Mouse (Mus musculus) small intestine, adult 2 months (tissue): Measurements from ENCODE around the gene Arhgef19. TPM values are rescaled to one million over a fixed set of nuclear protein-coding genes. Genes with fewer than 3 reads are reported as not detected.

ENCODE experiments used
- H3K27ac ChIP-seq: fragments of 200-500 bp; 2 replicates; pipeline ENCODE4 v1.5.1; 2012; ENCODE audit warnings: low read depth, low read length, control low read depth, inconsistent platforms; ENCODE audit not compliant: insufficient read depth
- H3K27me3 ChIP-seq: fragments of 200-500 bp; 2 replicates; pipeline ENCODE4 v1.6.1; 2012; ENCODE audit warnings: mild to moderate bottlenecking, moderate library complexity, low read length, inconsistent platforms; ENCODE audit not compliant: control insufficient read depth, insufficient read depth
- H3K36me3 ChIP-seq: fragments of 200-500 bp; 2 replicates; pipeline ENCODE4 v1.6.1; 2012; ENCODE audit warnings: mild to moderate bottlenecking, low read length, control low read depth, inconsistent platforms; ENCODE audit not compliant: control insufficient read depth, insufficient read depth
- H3K4me1 ChIP-seq: fragments of 200-500 bp; 2 replicates; pipeline ENCODE4 v1.6.1; 2012; ENCODE audit warnings: low read length, inconsistent platforms, mixed read lengths; ENCODE audit not compliant: control insufficient read depth, insufficient read depth, insufficient read length
- H3K4me3 ChIP-seq: fragments of 200-500 bp; 2 replicates; pipeline ENCODE4 v1.5.1; 2012; ENCODE audit warnings: low read depth, mild to moderate bottlenecking, control low read depth, inconsistent platforms, low read length, moderate library complexity
- CTCF ChIP-seq: fragments of 200-500 bp; IDR thresholded peaks from 2 replicates; pipeline ENCODE4 v1.5.1; 2012; ENCODE audit warnings: low read depth, mild to moderate bottlenecking, control low read depth, inconsistent platforms, low read length, moderate library complexity, mixed read lengths; ENCODE audit not compliant: insufficient replicate concordance, insufficient read length; ENCODE audit errors: extremely low read depth
- POLR2A ChIP-seq: fragments of 200-500 bp; IDR thresholded peaks from 2 replicates; pipeline ENCODE4 v1.6.1; 2012; ENCODE audit warnings: low read depth, mild to moderate bottlenecking, control low read depth, inconsistent platforms, low read length, moderate library complexity
- WGBS: fragments of 180-500 bp; shearing (Covaris S2); methylation state at CpG from one replicate; pipeline ENCODE4 v1.1.7; 2018; 5-methylcytosine and 5-hydroxymethylcytosine counted together
- polyA plus RNA-seq: library from polyadenylated mRNA; depleted of rRNA; stranded (reverse); fragments of >200 nt; gene quantifications from 2 replicates; pipeline ENCODE4 v1.2.3, GENCODE M21; 2012

Arhgef19 gene
- polyA plus RNA-seq, 1 experiment = 48.8 TPM

DNA sequence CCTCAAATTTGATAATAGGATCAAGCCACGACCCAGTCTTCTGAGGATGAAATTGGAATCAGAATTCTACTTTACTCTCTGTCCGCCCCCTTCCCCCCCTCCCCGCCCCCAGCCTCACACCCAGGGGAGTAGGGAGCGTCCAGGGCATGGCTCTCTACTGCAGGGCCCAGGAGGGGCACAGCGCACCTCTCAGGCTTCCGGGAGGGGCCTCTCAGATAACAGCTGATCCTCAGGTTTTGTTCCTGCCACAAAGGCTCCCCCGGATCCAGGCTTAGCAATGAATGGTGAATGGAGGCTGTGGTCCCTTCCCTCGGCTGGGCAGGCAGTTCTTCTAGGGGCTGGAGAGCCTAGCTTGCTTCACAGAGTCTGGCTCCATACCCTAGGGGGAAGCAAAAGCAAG lies 45.8 kb downstream of the Arhgef19 start:
- WGBS = 69% methylated on average over 8 of the region's 8 CpGs

DNA sequence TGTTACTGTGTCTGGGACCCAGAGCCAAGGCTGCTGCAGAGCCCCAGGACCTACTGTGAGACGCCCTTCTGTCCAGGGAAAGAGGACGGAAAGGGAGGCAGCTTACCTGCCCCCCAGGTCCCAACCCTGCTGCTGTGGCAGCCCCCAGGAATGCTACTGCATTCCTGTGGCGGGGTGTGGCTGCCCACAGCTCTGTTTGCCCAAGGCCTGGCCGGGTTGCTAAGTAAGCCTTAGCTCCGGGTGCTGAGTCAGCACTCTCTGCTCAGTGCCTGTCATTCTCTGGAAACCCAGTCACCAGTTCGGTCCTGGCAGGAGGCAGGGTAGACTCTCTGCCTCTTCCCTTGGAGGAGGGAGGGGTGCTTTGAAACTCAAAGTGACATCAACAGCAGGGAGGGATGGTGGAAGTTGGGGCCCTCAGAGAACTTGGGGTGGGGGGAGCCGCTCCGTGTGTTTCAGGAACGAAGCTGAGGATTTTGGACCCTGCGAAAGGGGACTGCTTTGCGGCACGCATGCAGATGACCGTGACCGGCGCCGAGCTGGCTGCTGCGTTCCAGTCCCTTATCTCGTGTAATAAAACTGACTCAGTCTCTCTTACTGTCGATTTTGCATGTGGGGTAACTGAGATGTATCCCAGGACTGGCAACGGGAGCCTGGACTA lies 47.7 kb downstream of the Arhgef19 start:
- H3K27me3 ChIP-seq = no peaks in the 10 kb centered on the region
- TF ChIP-seq CTCF (no peak), POLR2A (no peak)
- peaks cover 24% of the 10 kb centered on the region for H3K4me1 ChIP-seq
- H3K4me3 ChIP-seq = peak overlapping the region; percentile 48
- 12% methylated on average over 20 of the region's 20 CpGs for WGBS
- peak overlapping the region; percentile 100 for H3K27ac ChIP-seq
- no peaks in the 10 kb centered on the region for H3K36me3 ChIP-seq

More for the DNA sequence above, 45.8 kb downstream of the Arhgef19 start:
- Histone ChIP-seq H3K4me3 (no peak overlapping the region), H3K4me1 (peaks cover 31% of the 10 kb centered on the region), H3K36me3 (no peaks in the 10 kb centered on the region), H3K27ac (no peak overlapping the region), H3K27me3 (no peaks in the 10 kb centered on the region)
- TF ChIP-seq POLR2A (no peak), CTCF (no peak)

DNA sequence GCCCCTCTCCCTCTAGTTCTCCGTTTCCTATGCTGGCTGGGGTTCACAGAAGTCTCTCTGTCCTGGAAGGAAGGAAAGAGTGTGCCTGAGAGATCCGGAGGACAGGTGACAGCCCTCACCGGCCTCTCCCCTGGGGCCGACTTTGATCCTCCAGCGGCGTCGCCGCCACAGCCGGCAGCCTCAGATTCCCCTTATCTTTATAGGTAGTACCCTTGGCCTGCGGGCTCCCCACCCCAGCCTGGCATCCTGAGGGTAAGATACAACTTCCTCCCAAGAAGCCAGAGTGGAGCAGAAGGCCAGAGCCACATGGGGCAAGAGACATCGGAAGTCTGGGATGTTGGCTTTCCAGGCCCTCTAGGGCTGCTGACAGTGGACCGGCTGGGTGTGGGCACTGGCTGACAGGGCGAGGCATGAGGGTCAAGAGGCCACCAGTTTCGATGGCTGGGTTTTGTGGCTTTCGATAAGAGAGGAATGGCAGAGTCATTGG lies 48.3 kb downstream of the Arhgef19 start:
- WGBS = 10% methylated on average over 15 of the region's 15 CpGs
- H3K4me3 ChIP-seq = peak overlapping the region; percentile 37
- H3K27ac ChIP-seq = peak overlapping the region; percentile 100
- no peaks in the 10 kb centered on the region for H3K27me3 ChIP-seq
- no peak for TF ChIP-seq POLR2A
- peak; percentile 10; the same call in 1 of the 2 replicates for TF ChIP-seq CTCF
- peaks cover 19% of the 10 kb centered on the region for H3K4me1 ChIP-seq
- H3K36me3 ChIP-seq = no peaks in the 10 kb centered on the region

DNA sequence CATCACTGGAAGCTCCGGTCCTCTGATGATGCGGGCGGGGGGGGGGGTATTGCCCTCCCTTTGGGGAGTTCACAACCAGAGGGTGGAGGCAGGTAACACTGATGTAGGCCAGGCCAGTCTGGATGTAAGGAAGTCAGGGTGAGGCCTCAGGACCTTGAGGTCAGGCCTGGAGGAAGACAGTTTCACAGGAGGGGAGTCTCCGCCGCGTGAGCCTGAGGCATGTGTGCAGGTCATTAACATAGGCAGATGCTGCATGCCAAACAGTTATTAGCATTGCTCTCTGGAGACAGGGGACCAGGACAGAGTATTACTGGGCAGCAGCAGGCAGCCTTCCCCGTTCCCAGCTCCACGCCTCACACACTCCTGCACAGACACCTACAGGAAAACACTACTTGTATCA lies 48.9 kb downstream of the Arhgef19 start:
- Histone ChIP-seq H3K36me3 (no peaks in the 10 kb centered on the region), H3K27me3 (no peaks in the 10 kb centered on the region), H3K4me3 (no peak overlapping the region), H3K4me1 (peaks cover 16% of the 10 kb centered on the region), H3K27ac (peak overlapping the region; percentile 100)
- WGBS = 46% methylated on average over 8 of the region's 8 CpGs
- TF ChIP-seq CTCF (no peak), POLR2A (no peak)

DNA sequence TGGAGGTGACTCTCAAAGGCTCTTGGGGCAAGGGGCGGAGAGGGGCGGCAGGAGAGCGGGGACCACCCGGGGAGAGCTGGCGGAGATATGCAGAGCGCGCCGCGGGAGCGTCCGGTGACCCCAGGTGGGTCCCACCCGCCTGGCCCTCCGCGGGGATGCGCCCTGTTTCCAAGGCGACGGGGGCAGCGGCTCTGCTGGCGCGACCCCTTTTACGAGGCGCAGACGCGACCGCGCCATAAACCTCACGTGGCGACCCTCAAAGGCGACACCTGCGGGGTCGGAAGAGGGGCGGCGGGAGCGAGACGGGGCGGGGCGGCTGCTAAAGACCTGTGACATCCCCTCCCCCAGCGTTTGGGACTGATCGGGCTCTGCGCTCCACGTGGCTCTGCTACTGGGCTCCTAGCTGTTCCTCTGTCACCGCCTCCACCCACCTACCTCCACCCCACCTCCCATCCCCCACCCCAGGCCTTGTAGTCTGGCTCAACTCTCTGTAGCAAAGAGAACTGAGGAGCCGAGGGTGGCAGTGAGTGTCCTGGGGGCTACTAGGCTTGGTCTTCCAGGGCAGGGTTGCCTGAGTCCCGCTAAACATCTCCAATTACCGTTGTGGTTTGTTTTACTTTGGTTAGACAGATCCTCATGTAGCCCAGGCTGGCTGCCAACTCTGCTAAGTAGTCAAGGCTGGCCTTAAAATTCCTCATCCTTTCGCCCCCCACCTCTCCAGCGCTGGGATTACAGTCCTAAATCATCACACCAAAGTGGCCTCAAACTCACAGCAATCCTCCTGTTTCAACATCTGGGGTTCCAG lies 52.5 kb downstream of the Arhgef19 start:
- Histone ChIP-seq H3K4me3 (peak overlapping the region; percentile 34), H3K4me1 (peaks cover 12% of the 10 kb centered on the region)
- WGBS = 7% methylated on average over 47 of the region's 47 CpGs

DNA sequence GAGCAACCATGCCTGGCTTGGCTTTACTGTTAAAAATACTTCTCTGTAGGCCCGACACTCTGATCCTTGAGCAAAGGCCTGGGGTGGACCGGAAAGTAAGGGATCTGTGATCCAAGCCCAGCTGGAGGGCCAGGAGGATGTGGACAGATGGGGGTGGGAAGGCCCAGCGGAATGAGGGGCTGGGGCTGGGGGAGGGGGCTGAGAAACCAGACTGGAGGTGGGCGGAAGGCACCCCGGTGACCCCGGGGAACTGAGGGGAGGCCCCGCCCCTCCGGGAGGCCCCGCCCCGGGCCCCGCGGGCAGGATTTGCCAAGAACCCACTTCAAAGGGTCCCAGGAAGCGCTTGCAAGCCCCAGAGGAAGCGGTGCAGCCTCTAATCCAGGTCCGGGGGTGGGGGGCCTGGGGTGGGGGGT lies 56.5 kb downstream of the Arhgef19 start:
- no peak overlapping the region for H3K4me3 ChIP-seq
- TF ChIP-seq CTCF (no peak), POLR2A (no peak)

More for the DNA sequence above, 52.5 kb downstream of the Arhgef19 start:
- Histone ChIP-seq H3K27me3 (no peaks in the 10 kb centered on the region), H3K27ac (no peak overlapping the region), H3K36me3 (no peaks in the 10 kb centered on the region)
- TF ChIP-seq CTCF (no peak), POLR2A (no peak)

DNA sequence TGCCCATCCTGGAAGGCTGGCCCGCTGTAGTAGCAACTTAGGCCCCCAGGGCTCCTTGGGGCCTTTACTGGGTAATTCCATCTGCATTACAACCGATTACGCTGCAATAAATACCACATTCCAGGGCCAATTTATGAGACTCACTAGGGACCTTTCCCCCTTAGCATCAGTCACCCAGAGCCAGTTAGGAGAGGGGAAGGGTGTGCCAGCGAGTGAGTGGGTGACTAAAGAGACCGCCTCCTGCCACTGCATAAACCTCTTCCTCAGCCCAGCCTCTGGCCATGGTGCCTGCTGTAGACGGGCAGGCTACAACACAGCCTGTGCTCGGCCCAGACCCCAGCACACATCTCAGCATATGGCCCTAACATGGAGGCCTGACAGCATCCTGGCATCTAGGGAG lies 58.6 kb downstream of the Arhgef19 start:
- H3K27ac ChIP-seq = peak overlapping the region; percentile 54
- TF ChIP-seq CTCF (no peak), POLR2A (no peak; the same call in 1 of the 2 replicates)
- H3K27me3 ChIP-seq = no peaks in the 10 kb centered on the region
- peaks cover 13% of the 10 kb centered on the region for H3K4me1 ChIP-seq
- H3K36me3 ChIP-seq = no peaks in the 10 kb centered on the region
- H3K4me3 ChIP-seq = peak overlapping the region; percentile 27; the same call in 1 of the 2 replicates
- WGBS = 28% methylated on average over 7 of the region's 7 CpGs

More for the DNA sequence above, 56.5 kb downstream of the Arhgef19 start:
- H3K4me1 ChIP-seq = peaks cover 19% of the 10 kb centered on the region
- no peaks in the 10 kb centered on the region for H3K36me3 ChIP-seq
- WGBS = 41% methylated on average over 15 of the region's 15 CpGs
- H3K27me3 ChIP-seq = no peaks in the 10 kb centered on the region
- no peak overlapping the region for H3K27ac ChIP-seq
